In the genomic region with DNA sequence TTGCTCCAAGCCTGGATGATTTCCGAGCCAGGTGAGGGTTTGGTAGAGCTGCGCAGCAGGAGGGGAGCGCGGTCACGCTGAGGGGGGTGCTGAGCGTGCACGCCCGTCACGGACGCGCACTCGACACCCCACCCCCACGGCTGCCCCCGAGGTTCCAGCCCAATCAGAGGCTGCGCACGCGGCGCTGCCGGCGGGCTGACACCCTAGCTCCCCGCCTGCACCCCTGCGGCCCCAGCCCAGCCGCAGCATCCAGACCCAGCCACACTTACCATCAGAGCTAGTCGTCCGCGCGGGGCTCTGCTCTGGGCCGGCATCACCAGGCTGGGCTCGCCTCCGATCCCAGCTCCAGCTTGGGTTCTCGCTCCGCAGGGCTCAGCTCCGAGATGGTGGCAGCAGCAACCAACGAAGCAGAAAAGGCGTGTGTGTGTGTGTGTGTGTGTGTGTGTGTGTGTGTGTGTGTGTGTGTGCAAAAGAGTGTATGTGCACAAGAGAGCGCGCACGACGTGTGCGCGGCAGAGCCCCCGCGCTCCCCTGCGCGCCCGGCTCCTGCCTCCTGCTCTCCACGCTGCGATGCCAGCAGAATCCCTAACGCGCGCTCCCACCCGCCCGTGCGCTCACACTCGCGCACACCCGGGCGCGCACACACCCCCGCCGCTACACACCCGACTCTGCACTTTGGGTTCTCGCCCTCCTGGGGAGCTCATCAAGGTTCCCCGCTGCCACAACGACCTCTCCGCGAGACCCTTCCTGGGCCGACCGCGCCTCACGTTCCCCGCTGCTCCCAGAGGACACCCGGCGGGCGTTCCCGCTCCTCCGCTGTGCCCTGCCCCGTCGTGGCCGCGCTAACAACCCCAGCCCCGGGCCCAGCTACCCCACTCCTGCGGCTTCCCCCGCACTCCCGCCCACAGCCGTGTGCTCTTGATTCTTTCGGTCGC, we compare ENCODE assay signal across 8 mouse cellular contexts. TPM values are rescaled to one million over a fixed set of nuclear protein-coding genes. Genes with fewer than 3 reads are reported as not detected.
DNase-seq lines count a peak whose midpoint lies in the region; ATAC-seq and TF ChIP-seq lines count a peak whose summit lies in the region.

A gene (minus strand): TSS at position 748 of the 935 bp plus-strand sequence.

- H3K4me3 ChIP-seq in embryonic facial prominence, embryonic 15.5 days (replicated peaks) = peak within 1 kb of the TSS; percentile 53
- H3K4me3 ChIP-seq in intestine, embryonic 16.5 days (ENCODE audit: low read length) = peak within 1 kb of the TSS; percentile 51
- peak within 1 kb of the TSS; percentile 22; the same call in 1 of the 2 replicates for H3K4me3 ChIP-seq in liver, postnatal 0 days (ENCODE audit: low read depth, low read length)
- peak within 1 kb of the TSS; percentile 51 for H3K4me3 ChIP-seq in stomach, embryonic 16.5 days (replicated peaks; ENCODE audit: low read length)

- no peak within 1 kb of the TSS for H3K27ac ChIP-seq in embryonic facial prominence, embryonic 15.5 days (replicated peaks)
- H3K27ac ChIP-seq in intestine, embryonic 16.5 days (ENCODE audit: low read length) = no peak within 1 kb of the TSS
- no peak within 1 kb of the TSS for H3K27ac ChIP-seq in liver, postnatal 0 days (ENCODE audit: low read depth)
- no peak within 1 kb of the TSS for H3K27ac ChIP-seq in stomach, embryonic 16.5 days (ENCODE audit: low read length)

- DNase-seq in gastrocnemius, postnatal 10 days = peak; percentile 17
- no peak for DNase-seq in gastrocnemius, postnatal 36 days
- DNase-seq in R1 (ENCODE audit: low read depth, low spot score) = peak; percentile 60
- DNase-seq in liver, postnatal 0 days = no peak
- DNase-seq in urinary bladder, postnatal 10 days (ENCODE audit: low spot score) = no peak

- ATAC-seq in embryonic facial prominence, embryonic 15.5 days (ENCODE audit: insufficient number of reproducible peaks, low FRiP score, low TSS enrichment, low read depth) = peak; percentile 66
- peak; percentile 40; the same call in 1 of the 2 replicates for ATAC-seq in intestine, embryonic 16.5 days
- ATAC-seq in liver, postnatal 0 days = no peak
- 0 out of 2 replicates have a peak, but pooled peaks have one; percentile 41 for ATAC-seq in stomach, embryonic 16.5 days (ENCODE audit: insufficient read depth, low FRiP score)

- no peak for TF ChIP-seq CTCF in liver, postnatal 0 days (IDR thresholded peaks at IDR 0.05; ENCODE audit: low read depth)

- WGBS in embryonic facial prominence, embryonic 15.5 days = under 1% methylated on average over 88 of the region's 88 CpGs
- WGBS in intestine, embryonic 16.5 days = under 1% methylated on average over 81 of the region's 88 CpGs
- 2% methylated on average over 76 of the region's 88 CpGs for WGBS in liver, postnatal 0 days (ENCODE audit: insufficient replicate concordance)
- WGBS in stomach, embryonic 16.5 days = 1% methylated on average over 76 of the region's 88 CpGs

- H3K9me3 ChIP-seq in embryonic facial prominence, embryonic 15.5 days (replicated peaks) = no peaks in the 10 kb centered on the region
- no peaks in the 10 kb centered on the region for H3K9me3 ChIP-seq in intestine, embryonic 16.5 days (ENCODE audit: control insufficient read depth, low read length)
- no peaks in the 10 kb centered on the region for H3K9me3 ChIP-seq in liver, postnatal 0 days (ENCODE audit: low read length)
- no peaks in the 10 kb centered on the region for H3K9me3 ChIP-seq in stomach, embryonic 16.5 days (replicated peaks; ENCODE audit: control insufficient read depth, low read length)

- H3K27me3 ChIP-seq in embryonic facial prominence, embryonic 15.5 days = peaks cover 74% of the 10 kb centered on the region
- H3K27me3 ChIP-seq in intestine, embryonic 16.5 days (replicated peaks; ENCODE audit: control insufficient read depth, insufficient read depth, low read length) = peaks cover 53% of the 10 kb centered on the region
- H3K27me3 ChIP-seq in liver, postnatal 0 days (ENCODE audit: insufficient read depth, low read length) = peaks cover 52% of the 10 kb centered on the region
- H3K27me3 ChIP-seq in stomach, embryonic 16.5 days (ENCODE audit: control insufficient read depth, insufficient read depth, low read length) = peaks cover 60% of the 10 kb centered on the region

- H3K4me2 ChIP-seq in embryonic facial prominence, embryonic 15.5 days (replicated peaks) = peak within 1 kb of the TSS; percentile 98
- peak within 1 kb of the TSS; percentile 90 for H3K4me2 ChIP-seq in intestine, embryonic 16.5 days (ENCODE audit: low read depth, low read length)
- H3K4me2 ChIP-seq in liver, postnatal 0 days (ENCODE audit: low read depth, low read length) = peak within 1 kb of the TSS; percentile 26; the same call in 1 of the 2 replicates
- peak within 1 kb of the TSS; percentile 71 for H3K4me2 ChIP-seq in stomach, embryonic 16.5 days (ENCODE audit: low read depth, low read length)

- no peaks in the 10 kb centered on the region for H3K36me3 ChIP-seq in embryonic facial prominence, embryonic 15.5 days
- no peaks in the 10 kb centered on the region for H3K36me3 ChIP-seq in intestine, embryonic 16.5 days (ENCODE audit: control insufficient read depth, insufficient read depth, low read length)
- H3K36me3 ChIP-seq in liver, postnatal 0 days (replicated peaks; ENCODE audit: insufficient read depth, low read length) = no peaks in the 10 kb centered on the region
- H3K36me3 ChIP-seq in stomach, embryonic 16.5 days (ENCODE audit: control insufficient read depth, insufficient read depth, low read length) = no peaks in the 10 kb centered on the region

- no peak for TF ChIP-seq EP300 in liver, postnatal 0 days (IDR thresholded peaks at IDR 0.05; ENCODE audit: low read depth)

- intact Hi-C loops in gastrocnemius, postnatal 36 days (cut with DNase I) = loop anchor here (2.0 kb wide), 1 partner anchor 159 kb away; no protein-coding TSS in a partner anchor

- H3K9ac ChIP-seq in embryonic facial prominence, embryonic 15.5 days = peak within 1 kb of the TSS; percentile 12; the same call in 1 of the 2 replicates
- H3K9ac ChIP-seq in intestine, embryonic 16.5 days (ENCODE audit: low read depth, low read length) = no peak within 1 kb of the TSS; the same call in 1 of the 2 replicates
- H3K9ac ChIP-seq in liver, postnatal 0 days (replicated peaks) = no peak within 1 kb of the TSS
- peak within 1 kb of the TSS; percentile 36 for H3K9ac ChIP-seq in stomach, embryonic 16.5 days (ENCODE audit: low read length)

- H3K4me1 ChIP-seq in embryonic facial prominence, embryonic 15.5 days = peaks cover 22% of the 10 kb centered on the region
- H3K4me1 ChIP-seq in intestine, embryonic 16.5 days (ENCODE audit: control insufficient read depth, insufficient read depth, low read length) = peaks cover 10% of the 10 kb centered on the region; the same call in 1 of the 2 replicates
- no peaks in the 10 kb centered on the region for H3K4me1 ChIP-seq in liver, postnatal 0 days (ENCODE audit: insufficient read depth)
- peaks cover 8% of the 10 kb centered on the region; the same call in 1 of the 2 replicates for H3K4me1 ChIP-seq in stomach, embryonic 16.5 days (ENCODE audit: control insufficient read depth, insufficient read depth, low read length)

RNA-seq across cellular contexts. Expression of the gene that starts here (rescaled TPM):
- 1 to 10 TPM; 2.0 to 2.6 TPM for total RNA-seq in gastrocnemius, postnatal 10 days (2021)
- under 1 TPM; 0.35 to 0.41 TPM for total RNA-seq in gastrocnemius, postnatal 36 days (2021)
- 7.6 and 8.9 TPM in 2 replicates for polyA plus RNA-seq in embryonic facial prominence, embryonic 15.5 days (2015; fragmentation: Nextera tagmentation; extraction: Ambion mirVana)
- polyA plus RNA-seq in intestine, embryonic 16.5 days (2015; fragmentation: Nextera tagmentation; extraction: Ambion mirVana) = 1.0 and 1.7 TPM in 2 replicates
- polyA plus RNA-seq in liver, postnatal 0 days (2015; fragmentation: Nextera tagmentation; extraction: Ambion mirVana) = 0.17 and 0.29 TPM in 2 replicates
- polyA plus RNA-seq in stomach, embryonic 16.5 days (2015; fragmentation: Nextera tagmentation; extraction: Ambion mirVana) = 1.8 and 3.2 TPM in 2 replicates

Comparison
In these comparisons a context has a peak if more than half of its experiments do, and no peak if none do; other contexts are left out.
1. DNase-seq: peak in gastrocnemius, postnatal 10 days (single experiment) and R1 (single experiment); none in gastrocnemius, postnatal 36 days (0 of 2), liver, postnatal 0 days (single experiment) and urinary bladder, postnatal 10 days (single experiment).
2. H3K4me2 ChIP-seq: peak in every context shown above with its lines; median percentile 98 in embryonic facial prominence, embryonic 15.5 days; 90 in intestine, embryonic 16.5 days; 71 in stomach, embryonic 16.5 days; 26 in liver, postnatal 0 days.
3. H3K9ac ChIP-seq: peak in embryonic facial prominence, embryonic 15.5 days (single experiment) and stomach, embryonic 16.5 days (single experiment); none in intestine, embryonic 16.5 days (single experiment) and liver, postnatal 0 days (single experiment).
4. Peak in every context shown above with its lines, with median percentiles within 50 percentile points of each other: H3K4me3 ChIP-seq.